Comparison of ENCODE assay signal across 21 mouse cellular contexts in the genomic region with DNA sequence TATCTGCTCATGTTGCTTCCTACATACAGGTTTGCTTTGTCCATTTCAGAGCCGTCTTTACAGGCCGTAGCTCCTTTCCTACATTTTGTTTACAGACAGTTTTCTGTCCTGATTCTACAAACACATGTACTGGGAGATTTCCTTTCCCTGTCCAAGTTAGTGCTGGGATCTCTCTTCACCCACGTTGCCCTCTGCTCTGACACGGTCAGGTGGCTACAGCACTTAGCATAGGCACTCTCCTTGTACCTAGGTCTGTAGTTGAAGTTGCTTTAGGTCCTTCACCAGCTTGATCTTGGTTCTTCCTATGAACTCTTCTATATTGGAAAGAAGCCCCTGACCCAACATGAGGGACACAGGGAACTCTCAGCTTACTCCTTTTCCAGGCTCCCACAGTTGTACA. TPM values are rescaled to one million over a fixed set of nuclear protein-coding genes. Genes with fewer than 3 reads are reported as not detected.
DNase-seq lines count a peak whose midpoint lies in the region; ATAC-seq and TF ChIP-seq lines count a peak whose summit lies in the region.
"Had no signal": no experiment of that assay in that cellular context is flagged by ENCODE, and none has a peak within 500 bp of the region (broad histone marks: within the 10 kb centered on the region; RNA-seq: fewer than 3 reads in every experiment).

No protein-coding gene starts in this region.

- 73% methylated on average over 4 of the region's 4 CpGs for WGBS in kidney, embryonic 15.5 days
- 50% methylated on average over 4 of the region's 4 CpGs for WGBS in liver, adult 2 months

- peaks cover 34% of the 10 kb centered on the region for H3K4me1 ChIP-seq in kidney, embryonic 15.5 days
- H3K4me1 ChIP-seq in liver, adult 2 months (ENCODE audit: control insufficient read depth, insufficient read depth, low read length): peaks cover 15% of the 10 kb centered on the region
- H3K4me1 ChIP-seq: embryonic facial prominence, embryonic 15.5 days had no signal

- TF ChIP-seq POLR2A in liver, adult 2 months (IDR thresholded peaks at IDR 0.05; ENCODE audit: extremely low read depth, insufficient read depth, low read length): no peak

- no peak overlapping the region for H3K4me3 ChIP-seq in kidney, embryonic 15.5 days (replicated peaks)
- H3K4me3 ChIP-seq in liver, adult 2 months (ENCODE audit: insufficient read depth, low read depth, low read length): no peak overlapping the region
- H3K4me3 ChIP-seq: embryonic facial prominence, embryonic 13.5 days; embryonic facial prominence, embryonic 15.5 days; erythroblast, embryonic 14.5 days; forebrain, embryonic 10.5 days; forebrain, embryonic 12.5 days had no signal

- no peak overlapping the region for H3K4me2 ChIP-seq in kidney, embryonic 15.5 days
- H3K4me2 ChIP-seq: embryonic facial prominence, embryonic 13.5 days; embryonic facial prominence, embryonic 15.5 days; forebrain, embryonic 12.5 days had no signal

- ATAC-seq in kidney, embryonic 15.5 days (replicated peaks; ENCODE audit: low FRiP score): no peak
- ATAC-seq: forebrain, embryonic 14.5 days; forebrain, embryonic 16.5 days had no signal

- peak overlapping the region; percentile 37; the same call in 1 of the 2 replicates for H3K27ac ChIP-seq in kidney, embryonic 15.5 days
- 0 out of 2 replicates have a peak overlapping the region, but pooled peaks have one; percentile 6 for H3K27ac ChIP-seq in liver, adult 2 months (replicated peaks; ENCODE audit: insufficient read depth, low read depth, low read length)
- H3K27ac ChIP-seq: embryonic facial prominence, embryonic 13.5 days; embryonic facial prominence, embryonic 15.5 days; forebrain, embryonic 10.5 days; forebrain, embryonic 12.5 days had no signal

- H3K36me3 ChIP-seq in kidney, embryonic 15.5 days: peaks cover 61% of the 10 kb centered on the region
- peaks cover 68% of the 10 kb centered on the region for H3K36me3 ChIP-seq in liver, adult 2 months (ENCODE audit: control insufficient read depth, insufficient read depth, low read length)

- no peak for TF ChIP-seq CTCF in liver, adult 2 months (IDR thresholded peaks at IDR 0.05; ENCODE audit: low read depth, low read length)

- no peaks in the 10 kb centered on the region for H3K79me2 ChIP-seq in liver, adult 2 months (ENCODE audit: control insufficient read depth, insufficient read depth, low read length)

- H3K27me3 ChIP-seq in kidney, embryonic 15.5 days: no peaks in the 10 kb centered on the region
- no peaks in the 10 kb centered on the region for H3K27me3 ChIP-seq in liver, adult 2 months (ENCODE audit: control insufficient read depth, insufficient read depth, low read length)
- H3K27me3 ChIP-seq: embryonic facial prominence, embryonic 13.5 days; embryonic facial prominence, embryonic 15.5 days; forebrain, embryonic 12.5 days had no signal

- no peaks in the 10 kb centered on the region for H3K9me3 ChIP-seq in kidney, embryonic 15.5 days (replicated peaks)
- H3K9me3 ChIP-seq: embryonic facial prominence, embryonic 13.5 days; embryonic facial prominence, embryonic 15.5 days; forebrain, embryonic 10.5 days; forebrain, embryonic 12.5 days had no signal

- H3K9ac ChIP-seq in kidney, embryonic 15.5 days: no peak overlapping the region
- no peak overlapping the region for H3K9ac ChIP-seq in liver, adult 2 months (ENCODE audit: low read depth, low read length)
- H3K9ac ChIP-seq: embryonic facial prominence, embryonic 13.5 days; embryonic facial prominence, embryonic 15.5 days; forebrain, embryonic 12.5 days had no signal

- DNase-seq in kidney, adult 9 months: no peak
- DNase-seq in liver, adult 2 months (ENCODE audit: extremely low read depth, low read depth, low spot score): no peak
- DNase-seq in liver: no peak
- DNase-seq: adrenal gland, adult 2 months; adrenal gland, postnatal 10 days; adrenal gland, postnatal 25 days; cerebellum, adult 11 months; cerebellum, adult 18-20 months; cerebellum, adult 8-10 months; cerebellum, adult 9-11 months; cerebellum, postnatal 14 days; cerebellum, postnatal 36 days; embryo, embryonic 11 days had no signal

RNA-seq across cellular contexts. Expression of gene Gclc, which starts 25.4 kb away (rescaled TPM):
- polyA plus RNA-seq in kidney, embryonic 15.5 days (2015; fragmentation: Nextera tagmentation; extraction: Ambion mirVana): 24.0 and 24.2 TPM in 2 replicates
- 122 and 173 TPM in 2 replicates for total RNA-seq in liver, adult 2 months (2014; rRNA removed)
- polyA plus RNA-seq in liver, adult 2 months (2012; rRNA removed): 125 and 136 TPM in 2 replicates
